Mouse (Mus musculus): ENCODE data around the gene Rnf17.
A peak's percentile ranks its signal among the peaks of the same experiment; 100 is the strongest.

The Rnf17 gene

DNA sequence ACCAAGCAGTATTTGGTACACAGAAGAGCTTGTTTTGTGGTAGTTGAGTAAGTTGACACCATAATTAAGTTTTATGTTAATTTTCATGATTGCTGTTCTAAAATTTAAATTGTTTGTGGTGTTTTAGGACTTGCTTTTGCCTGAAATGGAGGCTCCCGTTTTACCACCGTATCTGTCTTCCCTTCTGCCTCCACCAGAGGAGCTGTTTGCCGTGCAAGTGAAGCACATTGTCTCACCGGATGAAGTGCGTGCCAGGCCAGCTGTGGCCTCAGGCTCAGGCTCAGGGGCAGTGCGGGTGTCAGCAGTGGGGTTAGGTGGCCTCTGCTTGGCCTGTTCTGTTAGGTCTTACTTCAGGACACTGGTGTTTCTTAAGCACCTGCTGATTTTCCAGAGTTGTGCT, 109.7 kb downstream of the Rnf17 start:
- DNase-seq, result peak in 1 of 2 experiments; percentile 42

DNA sequence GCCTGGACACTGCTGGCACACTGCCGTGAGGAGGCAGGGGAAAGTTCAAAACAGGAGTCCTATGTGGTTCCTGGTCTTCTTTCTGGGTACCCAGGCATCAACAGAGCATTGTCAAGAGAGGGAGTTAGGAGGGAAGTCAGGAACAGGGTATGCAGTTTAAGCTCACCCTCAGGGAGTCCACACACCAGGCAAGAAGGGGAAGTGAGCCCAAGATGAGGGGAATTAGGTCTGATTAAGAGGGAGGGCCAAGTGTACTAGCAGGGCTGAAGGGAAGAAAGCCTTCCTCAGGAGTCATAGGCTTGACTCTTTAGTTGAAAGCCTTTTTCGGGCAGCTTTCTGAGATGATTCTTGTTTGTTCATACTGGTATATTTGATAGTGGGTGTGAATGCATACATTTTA, 112.4 kb downstream of the Rnf17 start:
- no peak for DNase-seq

DNA sequence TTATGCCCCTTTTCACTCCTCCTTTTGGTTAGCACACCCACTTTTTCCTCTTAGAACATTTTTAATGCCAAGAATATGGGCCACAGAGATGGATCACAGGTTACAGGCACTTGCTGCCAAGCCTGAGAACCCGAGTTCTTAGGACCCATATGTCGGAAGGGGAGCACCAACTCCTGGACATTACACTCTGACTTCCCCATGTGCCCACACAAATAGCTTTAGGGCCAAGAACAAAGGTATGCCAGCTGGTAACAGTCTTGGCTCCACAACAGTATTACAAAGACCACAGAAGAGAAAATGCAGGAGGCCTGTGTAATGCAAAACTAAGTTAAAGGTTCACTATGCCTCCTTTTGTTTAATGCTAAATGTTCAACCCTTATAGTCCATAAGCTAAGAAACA, 128.4 kb downstream of the Rnf17 start:
- DNase-seq, result no peak

DNA sequence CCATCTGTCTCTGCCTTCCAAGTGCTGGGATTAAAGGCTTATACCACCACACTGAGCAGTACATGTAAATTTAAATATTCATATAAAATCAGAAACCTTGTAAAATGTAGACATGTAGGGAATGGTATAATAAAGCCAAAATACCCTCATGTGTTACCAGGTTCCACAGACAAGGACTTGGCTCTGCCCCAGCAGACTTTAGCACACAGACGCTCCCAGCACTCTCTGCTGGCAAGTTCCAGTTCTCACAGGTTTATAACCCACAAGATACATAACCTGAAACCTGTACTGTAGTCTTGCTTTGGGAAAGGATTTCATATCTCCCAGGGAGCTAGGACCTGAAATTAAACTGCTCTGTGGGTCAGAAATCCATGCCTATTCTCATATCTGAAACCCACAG, 142.6 kb downstream of the Rnf17 start:
- DNase-seq, result peak; percentile 37 to 61

DNA sequence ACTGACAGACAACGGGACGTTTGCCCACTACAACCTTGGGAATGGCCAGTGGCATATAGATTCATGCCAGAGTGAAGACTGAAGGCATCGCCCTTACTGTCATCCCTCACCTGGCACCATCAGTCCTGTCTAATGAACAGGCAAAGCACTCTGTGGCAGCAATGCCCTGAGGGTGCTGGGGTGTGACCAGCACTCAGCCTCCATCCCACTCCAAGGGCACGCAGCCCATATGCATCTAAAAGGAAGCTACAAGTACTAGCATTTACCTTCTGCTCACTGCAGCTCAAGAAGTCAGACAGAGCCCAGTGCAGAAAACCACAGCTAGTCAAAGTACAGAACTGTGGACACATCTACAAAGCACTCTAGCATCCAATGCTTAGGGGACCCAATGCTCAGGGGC, 143.1 kb downstream of the Rnf17 start:
- no peak for DNase-seq

DNA sequence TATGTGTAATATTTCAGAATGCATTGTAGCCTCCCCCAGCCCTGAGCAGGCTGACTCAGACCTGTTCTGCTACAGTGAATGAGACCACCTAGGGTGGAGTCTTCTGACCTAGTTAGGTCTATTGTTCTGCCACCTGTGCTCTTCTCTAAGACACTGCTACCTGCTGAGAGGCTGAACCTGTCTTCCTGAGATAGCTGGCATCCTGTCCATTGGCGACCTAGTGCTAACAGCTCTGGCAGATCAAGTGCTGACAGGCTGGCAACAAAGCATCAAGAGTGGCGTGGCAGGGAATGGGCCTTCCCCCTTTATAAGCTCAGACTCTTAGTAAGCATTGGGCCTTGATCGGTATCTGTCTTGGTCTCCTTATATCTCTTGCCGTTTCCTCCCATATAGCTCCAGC, 148.6 kb downstream of the Rnf17 start:
- no peak for DNase-seq

DNA sequence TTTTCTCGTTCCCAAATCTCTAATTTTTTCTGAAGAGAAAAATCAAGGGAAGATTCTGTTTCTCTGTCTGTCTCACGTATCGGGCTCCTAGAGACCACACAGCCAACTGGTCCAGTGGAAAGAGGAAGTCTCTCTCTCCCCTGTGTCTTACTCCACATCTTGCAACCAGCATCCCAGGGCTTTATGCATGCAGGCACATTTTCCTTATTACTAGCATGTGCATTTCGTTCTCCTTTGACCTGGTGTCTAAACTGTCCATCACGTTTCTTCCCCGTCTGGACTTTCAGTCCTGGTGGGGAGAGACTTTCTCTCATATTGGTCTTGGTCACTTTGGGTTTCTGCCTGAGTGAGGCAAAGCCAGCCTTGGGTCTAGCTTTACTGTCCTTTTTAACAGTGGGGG, 150.5 kb downstream of the Rnf17 start:
- DNase-seq, result no peak

DNA sequence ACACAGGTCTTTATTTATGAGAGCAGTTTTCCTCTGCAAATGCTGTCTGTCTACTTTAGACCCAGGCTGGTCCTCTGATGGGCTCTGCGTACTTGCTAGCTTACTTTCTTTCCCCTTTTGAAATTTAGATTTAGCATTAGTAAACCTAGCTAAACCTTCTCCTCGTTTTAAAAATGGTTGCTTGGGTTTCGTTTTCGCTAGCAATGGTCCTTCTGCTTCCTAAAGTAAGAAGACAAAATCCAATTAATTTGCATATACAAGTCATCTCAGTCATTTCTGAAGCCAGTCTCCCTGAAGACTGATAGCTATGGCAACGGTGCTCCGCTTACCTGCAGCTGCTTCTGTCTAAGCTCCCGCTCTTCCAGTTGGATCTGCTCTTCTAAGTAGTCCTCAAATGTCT, 150.9 kb downstream of the Rnf17 start:
- DNase-seq, result no peak

DNA sequence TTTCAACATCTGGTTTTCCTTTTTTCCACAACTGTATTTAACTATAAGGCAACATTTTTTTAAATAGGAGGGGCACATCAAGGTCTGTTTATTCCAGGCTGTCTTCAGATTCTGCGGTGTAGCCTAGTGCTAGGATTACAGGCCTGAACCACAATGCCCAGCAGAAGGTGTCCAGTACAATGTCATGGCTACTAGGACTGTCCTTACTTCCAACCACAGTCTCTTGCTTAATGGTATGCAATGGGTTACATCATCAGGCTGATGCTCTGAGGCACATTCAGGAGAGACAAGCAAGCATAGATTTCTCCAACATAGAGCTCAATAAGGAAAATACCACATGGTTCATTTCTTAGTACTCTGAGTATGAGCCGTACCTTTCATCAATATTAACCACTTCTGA, 152.3 kb downstream of the Rnf17 start:
- DNase-seq, result no peak

DNA sequence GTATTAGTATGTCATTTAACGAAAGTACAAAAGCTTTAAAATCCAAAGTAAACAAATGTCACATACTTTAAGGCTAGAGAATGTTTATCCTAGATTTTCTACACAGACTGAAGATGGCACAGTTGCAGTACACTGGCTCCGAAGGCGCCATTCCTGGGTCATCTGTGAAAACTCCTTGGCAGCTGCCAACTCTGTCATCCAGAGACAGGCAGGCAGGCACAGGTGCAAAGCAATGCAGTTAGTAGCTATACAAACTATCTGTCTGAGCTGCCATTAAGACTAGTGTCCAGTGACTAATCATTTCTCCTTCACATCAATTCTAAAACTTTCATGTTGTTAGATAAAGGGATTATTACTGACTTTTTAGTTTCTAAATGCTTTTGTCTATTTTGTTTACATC, 156.8 kb downstream of the Rnf17 start:
- no peak for DNase-seq

DNA sequence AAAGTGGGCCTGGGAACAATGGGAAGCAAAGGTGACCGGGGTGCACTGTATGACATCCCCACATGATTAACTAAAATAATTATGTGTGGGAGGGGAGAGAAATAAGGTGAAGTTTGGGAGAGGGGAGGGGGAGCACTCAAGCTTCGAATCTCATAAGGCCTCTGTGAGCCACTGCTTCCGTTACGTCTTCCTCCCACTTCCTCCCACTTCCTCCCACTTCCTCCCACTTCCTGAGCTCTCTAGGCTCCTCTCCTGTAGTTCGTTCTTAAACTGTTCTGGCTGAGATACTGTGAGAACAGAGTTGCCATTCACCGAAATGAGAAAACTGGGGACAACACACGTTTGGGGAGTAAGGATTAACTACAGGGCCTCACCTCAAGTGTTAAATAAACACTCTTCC, 165.1 kb downstream of the Rnf17 start:
- DNase-seq, result no peak

DNA sequence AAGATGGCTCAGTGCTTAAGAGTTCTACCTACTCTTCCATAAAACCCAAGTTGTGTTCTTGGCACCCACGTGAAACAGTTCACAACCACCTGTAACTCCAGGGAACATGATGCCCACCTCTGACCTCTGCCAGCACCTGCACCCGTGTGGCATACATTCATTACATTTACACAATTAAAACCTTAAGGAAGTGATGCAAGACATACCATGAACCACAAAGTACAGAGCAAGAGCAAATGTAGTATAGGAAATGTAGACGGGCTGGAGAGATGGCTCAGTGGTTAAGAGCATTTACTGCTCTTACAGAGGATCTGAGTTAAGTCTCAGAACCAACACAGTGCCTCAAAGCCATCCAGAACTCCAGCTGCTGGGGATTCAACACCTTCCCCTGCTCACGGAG, 166.7 kb downstream of the Rnf17 start:
- DNase-seq, result no peak

DNA sequence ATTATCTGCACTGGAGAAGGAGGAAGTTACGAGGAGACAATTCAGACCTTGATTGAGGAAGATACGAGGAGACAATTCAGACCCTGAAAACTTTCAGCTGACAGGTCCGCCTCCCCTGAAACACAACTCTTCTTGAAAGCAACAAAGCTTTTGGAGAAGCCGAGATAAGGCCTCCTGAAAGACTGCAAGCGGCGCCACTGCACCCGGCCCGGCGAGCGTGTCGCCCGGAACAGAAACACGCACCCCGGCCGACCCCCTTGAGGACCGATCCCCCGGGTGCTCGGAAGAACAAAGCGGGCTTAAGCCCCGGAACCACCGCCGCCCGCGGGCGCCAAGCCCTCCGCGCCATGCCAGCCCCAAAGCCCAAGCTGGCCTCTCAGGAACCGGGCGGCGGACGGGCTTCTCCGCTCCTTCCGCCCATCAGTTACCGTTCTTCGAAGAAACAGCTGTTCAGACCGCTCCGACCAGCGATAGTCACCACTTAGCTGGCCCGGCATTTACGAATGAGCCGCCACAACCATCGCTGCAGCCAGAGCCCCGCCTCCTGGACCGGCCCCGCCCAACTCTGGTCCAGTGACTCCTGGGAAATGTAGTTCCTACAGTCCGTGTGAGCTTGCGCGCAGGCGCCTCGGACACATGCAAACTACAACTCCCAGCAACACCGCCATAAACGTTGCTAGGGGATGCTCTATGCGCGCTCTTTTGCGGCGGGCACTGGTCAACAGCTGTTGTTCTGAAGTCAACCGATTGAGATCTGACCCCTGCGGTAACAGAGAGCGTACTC, 169.1 kb downstream of the Rnf17 start:
- peak; percentile 97 for DNase-seq

DNA sequence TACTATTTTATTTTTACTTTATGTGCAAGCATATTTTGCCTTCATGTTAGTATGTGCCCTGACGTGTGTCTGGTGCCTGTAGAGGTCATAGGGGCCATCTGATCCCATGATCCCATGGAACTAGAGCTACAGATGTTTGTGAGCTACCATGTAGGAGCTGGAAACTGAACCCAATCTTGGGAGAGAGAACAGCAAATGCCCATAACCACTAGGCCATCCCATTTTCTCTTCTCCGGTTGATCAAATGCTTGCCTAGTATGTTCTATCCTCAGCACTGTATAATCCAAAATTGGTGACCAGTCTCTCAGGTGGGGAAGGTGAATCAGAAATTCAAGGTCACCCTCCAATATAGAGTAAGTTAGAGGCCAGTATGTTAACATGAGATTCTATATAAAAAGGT, 170.2 kb downstream of the Rnf17 start:
- DNase-seq, result no peak

Data from kidney, postnatal 36 days (tissue).